Mouse (Mus musculus) layer of hippocampus, postnatal 10 days (tissue): ENCODE measurements around the gene RPS10-NUDT3. TPM values are rescaled to one million over a fixed set of nuclear protein-coding genes. Genes with fewer than 3 reads are reported as not detected.

Source experiments
- DNase-seq, 2 experiments: peaks; one replicate each; pipeline ENCODE4 v3.0.0; 2021; ENCODE audit warnings: low spot score in 2 of 2
- total RNA-seq, 2 experiments: library from RNA; stranded (reverse); gene quantifications; 2 replicates each; pipeline ENCODE4 v1.2.3; 2021

Gene RPS10-NUDT3
- total RNA-seq, 2 experiments from 2014 or later: 2.1 TPM; not detected in 1

- DNase-seq: no peak
Observed at GRCm38 (mm10) chr17:27611519-27611884, 23.5 kb downstream of the RPS10-NUDT3 start.

- peak; percentile 45 to 64 for DNase-seq
Observed at GRCm38 (mm10) chr17:27610679-27611518, 24.1 kb downstream of the RPS10-NUDT3 start.

- DNase-seq: no peak
Observed at GRCm38 (mm10) chr17:27609576-27609975, 25.4 kb downstream of the RPS10-NUDT3 start.

GRCm38 (mm10) chr17:27603522-27604234, 31.3 kb downstream of the RPS10-NUDT3 start:
- no peak for DNase-seq

- no peak for DNase-seq
Observed at GRCm38 (mm10) chr17:27603036-27603435, 32.0 kb downstream of the RPS10-NUDT3 start.

GRCm38 (mm10) chr17:27600869-27601268, 34.2 kb downstream of the RPS10-NUDT3 start:
- DNase-seq: no peak

- no peak for DNase-seq
Observed at GRCm38 (mm10) chr17:27600286-27600685, 34.7 kb downstream of the RPS10-NUDT3 start.

GRCm38 (mm10) chr17:27596376-27597190, 38.4 kb downstream of the RPS10-NUDT3 start:
- no peak for DNase-seq

GRCm38 (mm10) chr17:27595659-27596375, 39.2 kb downstream of the RPS10-NUDT3 start:
- no peak for DNase-seq

GRCm38 (mm10) chr17:27592565-27592910, 42.5 kb downstream of the RPS10-NUDT3 start:
- DNase-seq: no peak

GRCm38 (mm10) chr17:27591826-27592564, 43.0 kb downstream of the RPS10-NUDT3 start:
- DNase-seq: no peak

GRCm38 (mm10) chr17:27588231-27588630, 46.8 kb downstream of the RPS10-NUDT3 start:
- DNase-seq: no peak

- DNase-seq: peak in 1 of 2 experiments; percentile 47
Observed at GRCm38 (mm10) chr17:27587252-27587651, 47.8 kb downstream of the RPS10-NUDT3 start.

- DNase-seq: no peak
Observed at GRCm38 (mm10) chr17:27586661-27587060, 48.4 kb downstream of the RPS10-NUDT3 start.

GRCm38 (mm10) chr17:27583185-27583894, 51.7 kb downstream of the RPS10-NUDT3 start:
- no peak for DNase-seq

- no peak for DNase-seq
Observed at GRCm38 (mm10) chr17:27580392-27581068, 54.5 kb downstream of the RPS10-NUDT3 start.

- no peak for DNase-seq
Observed at GRCm38 (mm10) chr17:27579816-27580215, 55.2 kb downstream of the RPS10-NUDT3 start.

- DNase-seq: peak; percentile 61 to 62
Observed at GRCm38 (mm10) chr17:27578487-27578886, 56.5 kb downstream of the RPS10-NUDT3 start.

GRCm38 (mm10) chr17:27577468-27577867, 57.6 kb downstream of the RPS10-NUDT3 start:
- peak in 1 of 2 experiments; percentile 62 for DNase-seq
